Mouse (Mus musculus) retina, postnatal 1 day (tissue): Measurements from ENCODE around the gene Tmem182.

Experiments used
- DNase-seq: peaks from one replicate; pipeline ENCODE4 v3.0.0-alpha.2; 2012

Tmem182 gene

GRCm38 (mm10) chr1:40867651-40868050 lies 62.2 kb downstream of the Tmem182 start:
- DNase-seq, result no peak

DNA sequence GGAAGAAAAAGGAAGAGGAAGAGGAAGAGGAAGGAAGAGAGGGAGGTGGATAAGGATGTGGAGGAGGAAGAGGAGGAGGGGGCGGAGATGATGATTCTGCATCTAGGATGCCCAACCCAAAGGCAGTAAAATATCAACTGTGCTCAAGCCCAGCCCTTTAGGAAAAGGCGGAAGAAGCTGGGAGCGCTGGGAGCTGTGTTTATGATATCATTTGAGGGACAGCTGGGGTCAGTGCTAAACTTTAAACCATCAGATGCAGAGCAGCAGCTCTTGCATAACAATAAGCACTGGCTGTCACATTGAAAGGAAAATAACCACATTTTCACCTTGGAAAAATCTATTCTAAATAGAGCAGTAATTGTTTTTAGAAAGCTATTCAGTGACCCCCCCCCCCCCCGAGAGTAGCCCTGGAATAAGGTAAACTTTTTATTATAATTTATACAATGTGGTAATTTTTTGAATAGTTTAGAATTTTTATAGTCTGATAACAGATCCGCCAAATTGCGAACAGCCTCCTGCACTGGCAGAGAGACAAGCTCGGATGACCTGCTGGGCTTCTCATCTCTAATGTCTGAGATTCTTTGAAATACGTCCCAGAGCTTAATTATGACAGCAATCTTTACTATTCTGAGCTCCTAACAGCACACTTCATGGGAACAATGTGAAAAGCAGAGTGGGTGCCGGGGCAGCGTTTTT lies 68.5 kb downstream of the Tmem182 start:
- no peak for DNase-seq

DNA sequence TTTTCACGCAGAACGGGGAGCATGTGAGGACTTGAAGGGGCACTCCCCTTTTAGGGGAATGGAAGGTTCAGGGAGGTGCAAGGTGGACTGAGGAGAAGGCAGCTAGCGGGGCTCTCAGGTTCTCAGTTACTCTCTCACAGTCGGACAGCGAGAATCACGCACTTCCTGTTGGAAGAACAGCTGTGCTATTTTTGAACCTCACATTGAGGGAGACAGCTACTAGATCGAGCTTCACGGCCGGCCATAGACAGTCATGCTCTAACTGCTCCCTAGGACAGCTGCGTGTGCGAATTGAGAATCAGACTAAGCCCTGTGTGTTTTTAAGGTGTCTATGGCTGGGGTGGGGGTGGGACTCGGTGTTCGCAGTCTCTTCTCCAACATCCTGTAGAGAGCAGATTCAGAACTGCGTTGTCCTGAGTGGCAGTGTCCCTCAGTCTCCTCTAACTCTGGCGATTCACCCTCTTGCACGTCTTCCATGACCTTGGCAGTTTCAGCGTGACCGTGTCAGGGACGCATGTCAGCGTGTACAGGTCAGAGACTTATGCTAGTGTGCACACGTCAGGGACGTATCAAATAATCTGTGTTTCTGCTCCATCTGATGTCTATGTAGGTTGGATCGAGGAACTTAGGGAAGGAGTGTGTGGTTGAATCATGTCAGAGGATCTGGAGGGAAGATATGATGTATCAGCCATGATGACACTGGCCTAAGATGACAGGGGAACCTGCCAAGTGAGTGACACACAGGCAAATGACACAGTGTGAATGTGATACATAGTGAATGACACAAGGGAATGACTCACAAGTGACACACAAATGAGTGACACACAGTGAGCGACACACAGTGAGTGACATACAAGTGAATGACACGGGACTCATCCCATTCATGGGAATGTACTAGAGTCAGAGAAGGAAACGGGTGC lies 69.3 kb downstream of the Tmem182 start:
- no peak for DNase-seq

DNA sequence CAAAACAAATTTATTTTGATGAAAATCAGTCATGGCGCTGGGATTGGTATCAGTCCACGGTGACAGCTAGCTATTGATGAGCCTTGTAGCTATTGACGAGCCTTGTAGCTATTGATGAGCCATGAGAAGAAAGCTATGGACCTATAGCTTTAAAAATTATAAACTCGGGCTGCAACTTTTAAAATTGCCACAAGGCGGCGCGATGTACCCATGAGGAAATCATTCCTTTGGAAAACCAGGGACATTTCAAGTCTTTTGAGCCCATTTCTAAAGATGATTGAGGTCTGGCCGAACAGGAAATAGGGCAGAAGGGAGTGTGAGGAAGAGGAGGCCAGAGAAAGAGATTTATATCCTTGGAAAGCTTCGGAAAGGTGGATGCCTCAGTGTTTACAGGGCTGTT lies 73.7 kb downstream of the Tmem182 start:
- peak; percentile 60 for DNase-seq

DNA sequence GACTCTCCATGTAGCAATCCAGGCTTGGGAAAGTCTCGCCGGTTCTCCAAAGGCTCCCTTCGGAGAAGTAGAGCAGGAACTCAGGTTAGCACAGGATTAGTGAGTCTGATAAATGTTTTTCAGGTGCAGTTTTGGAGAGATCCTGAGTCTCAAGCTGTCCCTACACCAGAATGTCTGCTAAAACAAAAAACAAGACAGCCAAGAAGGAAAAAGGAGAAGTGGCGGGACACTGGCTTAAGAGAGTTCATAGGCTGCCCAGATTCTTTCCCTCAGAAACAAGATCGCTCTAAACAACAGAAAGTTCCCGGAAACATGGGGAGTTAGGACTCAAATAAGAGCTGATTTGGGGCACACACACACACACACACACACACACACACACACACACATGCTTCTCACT lies 74.1 kb downstream of the Tmem182 start:
- DNase-seq, result no peak

DNA sequence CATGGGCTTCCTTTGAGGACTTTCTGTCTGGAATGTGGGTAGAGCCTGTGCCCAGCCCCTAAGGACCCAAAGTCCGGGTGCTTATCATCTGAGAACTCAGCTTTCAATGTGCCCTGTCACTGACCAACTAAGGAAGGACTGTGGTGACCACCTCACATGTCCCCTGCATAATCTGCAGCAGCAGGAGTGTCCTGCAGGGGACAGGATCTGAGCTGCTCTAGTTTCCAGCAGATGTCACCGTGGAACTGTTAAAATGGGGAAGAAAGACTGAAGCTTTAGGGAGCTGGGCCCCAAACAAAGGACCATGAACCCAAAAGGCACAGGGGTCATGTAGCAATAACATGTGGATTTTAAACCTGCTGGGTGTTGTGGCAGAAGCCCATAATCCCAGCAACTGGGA lies 75.1 kb downstream of the Tmem182 start:
- no peak for DNase-seq

- DNase-seq, result no peak
Measured at GRCm38 (mm10) chr1:40883856-40884255, 78.5 kb downstream of the Tmem182 start.

DNA sequence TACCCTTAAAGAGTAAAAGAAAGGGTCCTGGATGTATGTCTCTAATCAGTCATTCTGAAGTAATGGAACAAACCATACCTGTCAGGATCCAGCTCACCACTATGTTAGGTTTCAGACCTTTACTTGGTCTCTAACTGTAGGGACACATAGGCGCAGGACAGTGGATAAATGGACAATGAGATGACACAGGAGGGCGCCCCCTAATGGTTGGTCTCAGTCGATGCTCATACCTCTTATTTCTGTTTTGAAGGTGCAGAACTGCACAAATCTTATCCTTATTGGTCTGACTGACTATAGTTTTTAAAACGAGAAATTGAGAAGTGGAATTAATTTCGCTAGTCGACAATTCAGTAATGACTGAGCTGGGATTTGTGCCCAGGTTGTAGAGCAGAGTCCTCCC lies 79.5 kb downstream of the Tmem182 start:
- no peak for DNase-seq

DNA sequence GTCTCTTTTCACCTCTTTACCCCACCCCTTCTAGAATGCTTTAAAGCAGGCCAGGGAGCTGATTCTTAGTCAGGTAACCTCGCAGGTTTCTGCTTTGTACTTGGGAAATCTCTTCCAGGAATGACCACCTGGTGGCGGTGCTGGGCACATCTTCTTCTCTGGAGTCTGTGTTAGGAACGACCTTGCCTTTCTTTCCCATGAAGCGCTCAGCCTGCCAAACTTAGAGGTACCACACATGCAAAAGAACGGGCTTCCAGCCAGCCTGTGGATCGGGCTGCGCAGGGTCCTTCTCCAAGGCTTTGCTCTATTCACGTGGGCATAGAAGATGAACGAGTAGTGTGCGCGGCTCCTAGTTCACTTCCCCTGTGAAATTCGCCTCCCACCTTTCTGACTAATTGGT lies 82.3 kb downstream of the Tmem182 start:
- peak; percentile 65 for DNase-seq

- DNase-seq, result no peak
Measured at GRCm38 (mm10) chr1:40888396-40889040, 83.1 kb downstream of the Tmem182 start.

DNA sequence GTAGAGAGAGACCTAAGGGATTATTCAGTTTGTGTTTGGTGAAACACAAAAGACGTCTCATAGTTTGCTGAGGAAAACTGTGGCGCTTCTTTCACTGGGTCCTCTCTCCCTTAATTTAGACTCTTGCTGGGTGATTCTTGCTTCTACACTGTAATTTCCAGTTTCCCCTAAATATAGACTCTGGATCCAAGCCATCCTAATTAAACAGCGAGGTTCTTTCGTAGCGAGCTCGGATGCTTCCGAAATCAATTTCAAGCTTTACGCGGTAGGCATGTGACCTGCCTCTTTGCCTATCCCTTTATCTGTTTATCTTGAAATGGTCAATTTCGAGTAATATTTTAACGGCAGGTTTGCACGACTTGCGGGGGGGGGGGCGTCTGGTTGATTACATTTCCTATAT lies 84.2 kb downstream of the Tmem182 start:
- no peak for DNase-seq

- DNase-seq, result peak; percentile 14
Measured at GRCm38 (mm10) chr1:40890246-40890645, 84.8 kb downstream of the Tmem182 start.

GRCm38 (mm10) chr1:40903712-40904111 lies 98.3 kb downstream of the Tmem182 start:
- no peak for DNase-seq
